Mouse (Mus musculus) G1E-ER4 (cell line): ENCODE measurements around the gene Ptpn4. TPM values are rescaled to one million over a fixed set of nuclear protein-coding genes. Genes with fewer than 3 reads are reported as not detected.

Source experiments
- GATA1 ChIP-seq: IDR thresholded peaks from one replicate; pipeline ENCODE4 v1.8.0; 2012; ENCODE audit warnings: low read length, inconsistent platforms
- polyA plus RNA-seq: library from polyadenylated mRNA; stranded (reverse); fragments of >175 nt; gene quantifications from 2 replicates; pipeline ENCODE4 v1.2.3, GENCODE M21; 2012

Gene Ptpn4
- polyA plus RNA-seq, 1 experiment = 18.4 TPM

DNA sequence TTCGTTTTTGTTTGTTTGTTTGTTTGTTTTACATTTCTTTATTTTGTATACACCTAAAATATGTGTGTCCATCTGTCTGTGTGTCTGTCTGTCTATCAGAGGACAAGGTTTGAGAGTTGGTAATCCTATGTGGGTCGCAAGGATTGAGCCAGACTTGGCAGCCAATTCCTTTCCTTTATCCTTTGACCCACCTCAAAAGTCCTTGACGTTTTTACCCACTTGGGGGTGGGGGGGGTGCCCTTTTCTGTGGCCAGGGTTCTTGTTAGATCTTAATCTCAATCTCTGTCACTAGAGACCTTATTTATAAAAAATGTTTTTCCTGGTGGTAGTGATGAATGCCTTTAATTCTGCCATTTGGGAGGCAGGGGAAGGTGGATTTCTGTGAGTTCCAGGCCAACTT is 828 bp upstream of the Ptpn4 start:
- TF ChIP-seq GATA1 = no peak

DNA sequence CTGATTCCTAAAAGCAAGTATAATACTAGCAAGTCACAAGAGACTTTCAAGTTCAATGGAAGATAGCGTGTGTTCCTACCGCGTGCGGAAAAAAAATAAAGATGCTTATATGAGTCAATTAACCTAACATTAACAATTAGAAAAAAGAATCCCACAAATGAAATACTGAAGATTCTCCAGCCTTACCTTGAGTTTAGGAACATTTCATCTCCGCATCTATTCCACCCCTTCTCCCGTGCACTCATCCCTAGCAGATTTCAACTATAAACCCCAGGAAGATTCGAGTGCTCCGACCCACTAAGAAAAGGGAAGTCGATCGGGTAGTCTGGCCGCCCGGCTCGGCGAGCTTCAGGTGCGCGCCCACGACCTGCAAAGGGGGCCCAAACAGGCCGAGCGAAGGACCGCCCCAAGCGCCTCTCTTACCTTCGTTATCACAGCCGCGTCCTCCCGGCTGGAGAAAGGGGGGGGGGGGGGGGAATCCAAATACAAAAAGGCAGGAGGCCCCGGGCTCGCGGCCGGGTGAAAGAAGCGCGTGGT is 866 bp downstream of the Ptpn4 start:
- TF ChIP-seq GATA1 = no peak

DNA sequence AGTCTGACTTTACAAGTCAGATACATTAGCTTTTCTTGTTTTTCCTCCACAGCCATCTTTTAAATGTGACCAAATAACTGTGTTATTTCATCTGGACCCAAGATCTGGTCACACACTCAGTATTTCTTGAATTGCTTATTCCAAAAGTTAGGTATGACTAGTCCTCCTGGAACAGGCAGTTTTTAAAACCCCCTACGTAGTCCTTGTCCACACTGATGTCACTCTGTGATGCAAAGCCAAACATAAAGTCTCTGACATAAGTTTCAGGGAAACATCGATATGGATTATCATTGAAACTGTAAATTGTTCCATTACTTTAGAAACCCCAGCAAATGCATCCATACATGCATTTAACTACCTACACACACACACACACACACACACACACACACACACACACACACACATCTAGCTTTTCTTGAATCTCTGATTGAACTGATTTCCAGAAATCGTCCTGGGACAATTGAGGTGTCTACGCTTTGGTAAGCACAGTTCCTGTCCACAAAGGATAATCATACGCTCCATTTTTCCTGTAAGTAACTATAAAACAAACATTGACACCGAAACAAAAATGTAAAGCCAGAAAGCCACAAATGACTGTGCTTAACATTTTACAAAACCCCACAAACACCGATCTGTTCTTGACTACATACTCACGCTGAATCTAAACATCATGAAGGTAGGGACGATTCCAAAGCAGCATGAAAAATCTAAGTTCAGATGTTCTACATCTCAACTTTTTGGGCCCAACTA is 1.5 kb downstream of the Ptpn4 start:
- no peak for TF ChIP-seq GATA1

DNA sequence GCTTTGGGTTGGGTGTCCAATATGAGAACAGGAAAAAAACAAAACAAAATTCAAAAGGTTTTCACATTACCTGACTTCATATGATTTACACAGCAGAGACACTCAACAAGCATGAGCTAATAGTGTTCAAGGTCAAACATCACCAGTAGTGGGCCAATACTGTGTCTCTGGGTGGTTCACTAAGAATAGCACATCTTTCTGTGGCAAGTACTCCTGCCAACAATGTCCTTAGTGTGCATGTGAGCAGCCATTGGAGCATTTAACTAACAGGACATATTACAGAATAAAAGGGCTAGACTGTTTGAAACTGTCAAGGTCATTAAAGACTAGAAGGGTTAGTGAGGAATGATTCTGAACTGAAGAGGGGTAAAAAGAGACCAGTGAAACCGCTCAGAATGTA is 9.3 kb downstream of the Ptpn4 start:
- TF ChIP-seq GATA1 = no peak

DNA sequence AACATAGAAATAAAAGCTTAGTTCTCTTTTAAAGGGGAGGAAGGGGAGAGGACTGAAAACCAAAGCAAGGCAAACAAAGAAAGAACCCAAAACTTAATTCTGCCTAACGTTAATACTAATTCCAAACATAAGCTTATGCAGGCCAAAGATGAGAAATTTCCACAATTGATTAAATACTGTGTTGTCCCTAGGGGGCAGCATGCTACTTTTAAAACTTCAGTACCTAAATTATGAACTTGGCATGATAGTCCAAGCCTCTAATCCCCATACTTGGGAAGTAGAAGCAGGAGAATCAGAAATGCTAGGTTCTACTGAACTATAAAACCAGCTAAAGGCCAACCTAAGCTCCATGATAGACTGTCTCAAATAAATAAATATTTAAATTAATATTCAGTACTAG is 18.7 kb downstream of the Ptpn4 start:
- TF ChIP-seq GATA1 = no peak

DNA sequence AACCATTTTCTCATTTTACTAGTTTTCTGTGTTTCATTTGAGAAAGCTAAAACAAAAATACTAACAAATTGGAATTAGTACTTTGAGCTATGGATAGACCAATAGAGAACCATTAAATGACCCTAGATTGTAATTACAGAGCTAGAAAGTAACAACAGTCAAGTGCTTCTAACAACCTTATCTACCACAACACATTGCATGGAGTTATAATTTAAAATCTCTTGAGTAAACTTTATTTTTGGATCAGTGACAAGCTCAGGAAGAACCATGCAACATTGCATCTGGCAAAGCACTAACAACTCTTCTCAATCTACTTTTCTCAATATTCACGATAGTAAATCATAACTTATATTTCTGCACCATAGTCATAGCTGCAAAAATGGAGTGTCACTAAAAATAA is 29.7 kb downstream of the Ptpn4 start:
- TF ChIP-seq GATA1 = no peak

DNA sequence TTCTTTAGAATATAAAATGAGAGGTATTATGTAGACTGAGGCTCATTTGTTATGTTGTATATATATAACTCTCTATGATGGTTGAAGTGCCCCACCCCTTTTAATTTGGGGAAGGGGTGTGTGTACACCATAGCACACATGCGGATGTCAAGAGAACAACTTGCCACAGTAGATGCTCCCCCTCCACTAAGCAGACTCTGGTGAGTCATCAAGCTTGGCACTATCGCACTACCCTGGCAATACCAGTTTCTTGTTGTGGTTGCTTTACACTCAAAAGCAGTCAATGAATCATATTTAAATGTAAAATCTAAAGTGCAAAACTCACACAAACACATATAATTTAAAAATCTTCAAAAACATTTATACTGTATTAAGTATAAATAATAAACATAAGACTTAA is 31.4 kb downstream of the Ptpn4 start:
- TF ChIP-seq GATA1 = no peak

DNA sequence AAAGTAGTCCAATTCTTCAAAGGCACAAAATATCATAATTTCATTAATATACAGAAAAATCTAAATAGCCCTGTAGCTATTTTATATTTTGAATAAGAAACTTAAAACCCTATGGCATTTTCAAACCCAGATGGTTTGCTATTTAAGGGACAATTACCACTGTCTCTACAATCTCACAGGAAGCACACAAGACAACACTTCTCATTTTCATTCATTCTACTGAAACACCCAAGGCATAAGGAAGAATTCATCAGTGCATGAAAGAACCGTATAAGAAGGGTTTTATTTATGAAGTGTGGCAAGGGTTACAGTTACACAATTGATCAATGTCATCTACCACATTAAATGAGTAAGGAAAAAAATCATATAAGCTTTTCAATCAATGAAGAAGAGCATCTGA is 32.8 kb downstream of the Ptpn4 start:
- TF ChIP-seq GATA1 = no peak

DNA sequence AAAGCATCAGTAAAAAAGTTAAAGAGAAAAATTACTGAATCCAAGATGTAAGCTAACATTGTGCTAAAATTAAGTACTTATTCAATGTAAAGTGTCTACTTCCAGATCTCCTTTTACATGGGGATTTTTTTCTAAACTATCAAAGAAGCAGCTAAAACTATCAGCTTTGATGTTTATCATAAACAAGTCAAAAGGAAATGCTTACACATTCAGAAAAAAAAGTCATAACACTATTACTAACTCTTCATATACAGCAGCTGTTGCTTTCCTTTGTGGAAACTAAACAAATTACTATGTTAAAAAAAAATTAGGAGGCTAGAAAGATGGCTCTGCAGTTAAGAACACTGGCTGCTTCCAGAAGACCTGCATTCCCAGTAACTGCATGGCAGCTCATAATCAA is 42.2 kb downstream of the Ptpn4 start:
- TF ChIP-seq GATA1 = no peak

DNA sequence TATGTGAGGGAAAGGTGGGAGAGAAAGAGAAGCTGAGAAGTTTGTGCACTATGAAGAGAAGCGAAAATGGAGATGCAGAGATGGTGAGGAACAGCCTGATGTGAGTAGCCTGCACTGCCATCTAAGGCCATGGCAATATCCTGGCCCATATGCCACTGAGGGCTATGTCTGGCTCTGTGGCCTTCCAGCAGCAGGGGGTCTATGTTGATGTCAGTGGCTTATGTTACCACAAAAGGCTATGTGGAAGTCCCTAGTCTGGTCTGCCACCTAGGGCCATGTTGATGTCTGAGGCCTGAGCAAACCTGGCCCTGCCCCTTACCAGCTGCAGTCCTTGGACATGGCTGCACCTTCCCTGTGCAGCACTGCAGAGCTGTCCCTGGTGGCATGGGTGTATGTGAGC is 43.1 kb downstream of the Ptpn4 start:
- TF ChIP-seq GATA1 = no peak

DNA sequence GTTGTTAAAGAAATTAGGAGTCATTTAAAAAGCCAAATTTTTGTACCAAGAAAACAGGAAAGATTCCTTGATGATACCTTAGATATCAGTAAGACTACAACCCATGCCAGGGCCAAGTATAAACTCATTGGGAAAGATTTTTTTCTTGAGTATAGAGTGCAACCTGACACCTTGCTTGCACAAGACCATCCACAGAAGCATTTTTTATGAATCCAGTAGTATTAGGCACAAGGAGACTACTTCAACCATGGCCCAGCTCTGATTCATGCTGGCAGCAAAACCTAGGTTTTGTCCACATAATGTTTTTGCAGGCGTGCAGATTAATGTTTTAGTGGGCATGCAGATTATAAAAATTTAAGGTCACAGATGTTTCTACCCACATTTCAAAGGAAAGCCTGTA is 46.8 kb downstream of the Ptpn4 start:
- TF ChIP-seq GATA1 = no peak

DNA sequence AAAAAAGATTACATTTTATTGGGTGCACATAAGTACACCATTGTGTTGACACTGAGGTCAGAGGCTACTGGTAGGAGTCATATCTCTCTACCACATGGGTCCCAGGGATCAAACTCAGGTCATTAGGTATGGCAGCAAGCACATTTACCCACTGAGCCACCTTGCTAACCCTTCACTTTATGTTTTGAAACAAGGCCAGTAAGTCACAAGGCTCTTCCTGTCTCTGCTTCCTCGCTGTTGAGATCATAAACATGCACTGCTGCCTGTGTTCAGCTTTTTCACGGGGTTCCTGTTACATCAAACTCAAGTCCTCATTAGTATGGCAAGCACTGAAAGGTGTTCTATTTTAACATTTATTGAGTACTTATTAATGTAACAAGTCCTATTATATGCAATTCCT is 61.5 kb downstream of the Ptpn4 start:
- no peak for TF ChIP-seq GATA1

DNA sequence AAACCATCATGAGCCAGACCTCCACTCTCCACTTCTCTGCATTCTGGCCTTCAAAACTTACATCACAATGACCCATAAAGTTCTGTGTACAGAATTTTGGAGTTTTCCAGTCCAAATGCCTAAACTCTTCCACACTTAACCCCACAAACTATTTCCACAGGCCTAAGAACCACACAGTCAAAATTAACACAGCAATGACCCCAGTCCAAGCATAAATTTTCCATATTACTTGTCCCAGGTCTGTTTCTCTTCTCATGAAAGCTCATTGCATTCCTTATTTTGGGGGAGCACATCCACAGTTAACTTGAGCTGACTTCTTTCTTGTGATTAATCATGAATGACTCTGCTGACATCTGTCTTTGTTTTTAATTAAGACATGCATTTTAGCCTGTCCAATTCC is 101.7 kb downstream of the Ptpn4 start:
- TF ChIP-seq GATA1 = no peak

DNA sequence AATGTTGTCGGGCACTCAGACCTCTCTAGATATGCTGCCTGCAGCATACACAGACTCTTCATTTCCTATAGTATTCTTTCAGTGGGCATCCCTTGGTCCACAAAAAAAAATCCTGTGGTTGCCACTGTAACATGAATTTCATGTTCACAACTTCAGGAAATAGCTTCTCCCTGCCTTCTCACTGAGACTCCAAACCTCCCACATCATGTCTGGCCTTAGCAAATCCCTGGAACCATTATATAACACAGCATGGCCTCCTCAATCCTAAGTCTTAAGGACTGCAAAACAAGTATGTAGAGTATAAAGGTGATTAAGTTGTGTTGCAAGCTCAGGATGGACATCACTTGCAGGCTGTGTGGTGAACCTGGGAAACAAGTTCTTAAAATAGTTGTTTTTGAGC is 102.6 kb downstream of the Ptpn4 start:
- no peak for TF ChIP-seq GATA1

DNA sequence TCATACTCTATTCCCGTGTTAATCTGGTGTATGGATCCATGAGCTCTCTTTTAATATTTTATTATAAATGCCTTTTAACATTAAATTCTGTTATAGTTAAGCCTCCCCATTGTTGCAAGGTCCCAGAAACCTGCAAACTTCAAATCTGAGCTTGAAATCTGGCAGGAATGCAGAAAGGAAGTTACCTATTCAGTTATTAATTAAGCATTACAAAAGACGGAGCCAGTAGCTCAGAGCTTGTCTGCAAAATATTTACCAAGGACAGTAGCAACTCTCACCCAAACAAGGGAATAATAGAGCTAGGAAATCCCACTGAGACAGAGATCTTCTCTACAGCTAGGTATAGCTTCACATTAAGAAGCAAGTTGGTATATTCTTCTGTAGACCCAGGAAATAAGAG is 106.2 kb downstream of the Ptpn4 start:
- TF ChIP-seq GATA1 = no peak

DNA sequence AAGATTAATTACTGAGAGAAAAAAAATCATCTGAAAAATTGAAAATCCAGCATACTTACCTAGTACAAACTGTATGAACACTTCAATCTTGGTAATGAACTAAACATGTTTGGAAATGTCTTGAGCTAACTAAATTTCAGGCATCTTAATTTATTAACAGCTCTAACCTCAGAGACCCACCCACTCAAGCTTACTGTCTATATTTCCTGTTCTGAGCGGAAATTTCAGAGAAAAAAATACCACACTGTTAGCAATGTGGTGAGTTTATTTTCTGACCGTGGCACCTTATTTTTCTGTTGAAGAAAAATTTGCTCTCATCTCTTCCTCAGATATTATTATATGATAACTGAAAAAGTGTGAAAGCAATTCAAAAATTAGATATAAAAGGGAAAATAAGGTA is 124.4 kb downstream of the Ptpn4 start:
- TF ChIP-seq GATA1 = no peak

DNA sequence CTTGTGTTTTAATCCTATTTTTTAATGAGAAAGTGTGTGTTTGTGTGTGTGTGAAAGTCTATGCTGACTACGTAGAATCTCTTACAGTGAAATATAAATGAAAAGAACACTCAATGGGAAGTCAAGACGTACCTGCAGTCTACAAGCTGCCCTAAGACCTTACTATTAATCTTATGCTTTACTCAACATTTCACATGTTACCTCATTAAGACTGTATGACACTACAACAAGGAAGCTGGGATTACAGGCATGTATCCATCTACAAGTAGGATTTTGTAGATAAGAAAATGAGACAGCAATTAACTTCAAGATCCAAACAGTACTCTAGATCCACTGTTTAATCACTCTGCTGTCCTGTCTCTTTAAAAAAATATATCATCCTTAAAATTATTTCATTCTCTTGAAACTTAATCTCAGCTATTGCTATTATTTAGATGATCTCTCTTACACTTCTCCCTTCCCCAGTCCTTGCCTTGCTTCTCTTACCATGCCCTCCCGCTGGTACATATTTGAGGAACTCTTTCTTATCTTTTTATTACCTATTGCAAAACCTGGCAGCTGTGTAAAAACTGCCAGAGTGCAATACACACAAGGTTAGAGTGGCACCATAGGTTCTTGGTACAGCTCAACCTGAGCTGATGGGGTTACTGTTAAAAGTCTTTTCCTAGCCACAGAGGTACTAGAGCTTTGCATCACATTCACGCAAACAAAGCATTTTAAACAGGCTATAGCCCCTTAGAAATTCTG is 130.8 kb downstream of the Ptpn4 start:
- no peak for TF ChIP-seq GATA1

DNA sequence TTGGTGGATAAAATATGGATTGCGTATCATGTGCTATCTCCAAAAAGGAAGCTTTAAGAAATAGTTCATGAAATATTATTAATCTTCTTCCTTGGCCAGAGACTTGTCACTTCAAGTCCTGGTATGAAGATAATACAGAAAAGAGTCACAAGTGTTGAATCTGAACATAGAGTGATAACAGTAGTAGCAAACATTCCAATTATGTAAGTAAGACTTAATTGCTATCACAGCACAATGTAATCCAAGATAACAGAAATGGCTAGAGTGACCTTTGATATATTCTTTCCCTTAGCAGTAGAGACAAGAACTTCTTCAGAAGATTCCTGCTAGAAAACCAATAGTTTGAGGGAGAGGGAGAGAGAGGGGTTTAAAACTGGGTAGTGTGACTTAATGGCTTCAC is 140.6 kb downstream of the Ptpn4 start:
- TF ChIP-seq GATA1 = no peak
